Mouse (Mus musculus): ENCODE data around the gene Nmt2. TPM values are rescaled to one million over a fixed set of nuclear protein-coding genes. Genes with fewer than 3 reads are reported as not detected.

The Nmt2 gene
- polyA plus RNA-seq, 1 experiment, result not detected

DNA sequence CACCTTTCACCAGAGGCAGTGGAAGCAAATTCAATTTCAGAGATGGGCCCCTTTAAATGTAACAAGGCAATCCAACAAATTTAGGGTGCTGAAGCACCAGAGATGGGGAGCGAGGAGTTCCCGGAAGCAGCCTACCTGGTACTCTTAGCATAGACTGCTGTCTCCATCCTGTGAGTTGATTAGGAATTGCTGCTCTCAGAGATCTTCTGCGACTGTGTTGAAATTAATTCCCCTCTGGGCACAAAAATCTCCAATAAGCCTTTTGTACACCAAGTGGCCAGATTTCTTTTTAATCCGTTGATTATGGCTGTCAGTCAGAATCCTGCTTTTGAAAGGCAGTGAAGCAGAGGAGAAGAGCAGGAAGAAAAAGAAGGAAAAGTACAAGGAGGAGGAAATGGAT is 81.1 kb downstream of the Nmt2 start:
- WGBS, result 20% methylated on average over 4 of the region's 4 CpGs
- no peak for TF ChIP-seq CTCF (IDR thresholded peaks at IDR 0.05; ENCODE audit: insufficient read depth, low read depth, low read length)
- TF ChIP-seq POLR2A (IDR thresholded peaks at IDR 0.05; ENCODE audit: insufficient read depth, low read depth, low read length), result no peak
- no peak overlapping the region for H3K27ac ChIP-seq (ENCODE audit: insufficient read depth, low read depth, low read length)
- no peaks in the 10 kb centered on the region for H3K4me1 ChIP-seq (ENCODE audit: control insufficient read depth, insufficient read depth, low read length)
- no peak overlapping the region for H3K4me3 ChIP-seq (ENCODE audit: insufficient read depth, low read depth, low read length)

Other genes with a start within 250 kb of the Nmt2 start
- not detected in 2 replicates for gene Fam171a1, start 170.0 kb upstream of the Nmt2 start, polyA plus RNA-seq (2012; ENCODE audit: insufficient read depth, insufficient read length, low replicate concordance, missing spikeins)
- not detected in 2 replicates for gene Rpp38, start 48.4 kb downstream of the Nmt2 start, polyA plus RNA-seq (2012; ENCODE audit: insufficient read depth, insufficient read length, low replicate concordance, missing spikeins)
- not detected in 2 replicates for gene Acbd7, start 52.0 kb downstream of the Nmt2 start, polyA plus RNA-seq (2012; ENCODE audit: insufficient read depth, insufficient read length, low replicate concordance, missing spikeins)
- gene Olah, start 113.0 kb downstream of the Nmt2 start, polyA plus RNA-seq (2012; ENCODE audit: insufficient read depth, insufficient read length, low replicate concordance, missing spikeins), result not detected in 2 replicates
- gene Meig1, start 138.4 kb downstream of the Nmt2 start, polyA plus RNA-seq (2012; ENCODE audit: insufficient read depth, insufficient read length, low replicate concordance, missing spikeins), result not detected in 2 replicates
- gene Dclre1c, start 139.9 kb downstream of the Nmt2 start, polyA plus RNA-seq (2012; ENCODE audit: insufficient read depth, insufficient read length, low replicate concordance, missing spikeins), result not detected in 2 replicates
- not detected in 2 replicates for gene Suv39h2, start 190.8 kb downstream of the Nmt2 start, polyA plus RNA-seq (2012; ENCODE audit: insufficient read depth, insufficient read length, low replicate concordance, missing spikeins)
- gene Gm45902, start 228.6 kb downstream of the Nmt2 start, polyA plus RNA-seq (2012; ENCODE audit: insufficient read depth, insufficient read length, low replicate concordance, missing spikeins), result not detected in 2 replicates
- gene Hspa14, start 228.6 kb downstream of the Nmt2 start, polyA plus RNA-seq (2012; ENCODE audit: insufficient read depth, insufficient read length, low replicate concordance, missing spikeins), result not detected in 2 replicates
- not detected in 2 replicates for gene Cdnf, start 228.8 kb downstream of the Nmt2 start, polyA plus RNA-seq (2012; ENCODE audit: insufficient read depth, insufficient read length, low replicate concordance, missing spikeins)